In genomic region chr10:70437289-70437688, GRCm38 (mm10) we compare ENCODE assay signal across 13 mouse cellular contexts. TPM values are rescaled to one million over a fixed set of nuclear protein-coding genes. Genes with fewer than 3 reads are reported as not detected.
DNase-seq lines count a peak whose midpoint lies in the region; ATAC-seq and TF ChIP-seq lines count a peak whose summit lies in the region.
"Had no signal": no experiment of that assay in that cellular context is flagged by ENCODE, and none has a peak within 500 bp of the region (broad histone marks: within the 10 kb centered on the region; RNA-seq: fewer than 3 reads in every experiment).

No protein-coding gene starts in this region.

- intact Hi-C loops in gastrocnemius, postnatal 14 days (cut with DNase I; ENCODE audit: low total_unique reads): no loop called here
- intact Hi-C loops in left cerebral cortex, postnatal 25 days (cut with DNase I): no loop called here

- H3K36me3 ChIP-seq in heart, embryonic 11.5 days (ENCODE audit: control insufficient read depth, insufficient read depth, low read length): no peaks in the 10 kb centered on the region
- no peaks in the 10 kb centered on the region for H3K36me3 ChIP-seq in lung, postnatal 0 days (ENCODE audit: insufficient read depth, low read length)
- H3K36me3 ChIP-seq: embryonic facial prominence, embryonic 15.5 days; midbrain, embryonic 15.5 days had no signal

- no peak overlapping the region for H3K4me2 ChIP-seq in heart, embryonic 11.5 days
- no peak overlapping the region for H3K4me2 ChIP-seq in lung, postnatal 0 days (replicated peaks; ENCODE audit: low read depth, low read length)
- H3K4me2 ChIP-seq: embryonic facial prominence, embryonic 15.5 days; midbrain, embryonic 15.5 days had no signal

- no peak overlapping the region for H3K4me3 ChIP-seq in heart, embryonic 11.5 days (ENCODE audit: low read depth, low read length)
- no peak overlapping the region for H3K4me3 ChIP-seq in lung, postnatal 0 days (ENCODE audit: low read depth, low read length)
- H3K4me3 ChIP-seq: embryonic facial prominence, embryonic 15.5 days; midbrain, embryonic 15.5 days had no signal

- no peak overlapping the region for H3K27ac ChIP-seq in heart, embryonic 11.5 days (ENCODE audit: low read depth, low read length)
- no peak overlapping the region for H3K27ac ChIP-seq in lung, postnatal 0 days (ENCODE audit: low read length)
- H3K27ac ChIP-seq: embryonic facial prominence, embryonic 15.5 days; midbrain, embryonic 15.5 days had no signal

- no peaks in the 10 kb centered on the region for H3K9me3 ChIP-seq in heart, embryonic 11.5 days (replicated peaks; ENCODE audit: control insufficient read depth, low read length)
- 0 out of 2 replicates have a peak, but pooled peaks cover 3% of the 10 kb centered on the region for H3K9me3 ChIP-seq in lung, postnatal 0 days (ENCODE audit: low read length)
- H3K9me3 ChIP-seq: embryonic facial prominence, embryonic 15.5 days; midbrain, embryonic 15.5 days had no signal

- no peaks in the 10 kb centered on the region for H3K4me1 ChIP-seq in heart, embryonic 11.5 days (ENCODE audit: control insufficient read depth, insufficient read depth, low read length)
- H3K4me1 ChIP-seq in lung, postnatal 0 days (ENCODE audit: insufficient read depth, low read depth, low read length): peaks cover 3% of the 10 kb centered on the region; the same call in 1 of the 2 replicates

- no peak overlapping the region for H3K9ac ChIP-seq in heart, embryonic 11.5 days (ENCODE audit: low read depth, low read length)
- no peak overlapping the region for H3K9ac ChIP-seq in lung, postnatal 0 days (replicated peaks; ENCODE audit: low read depth)
- H3K9ac ChIP-seq: embryonic facial prominence, embryonic 15.5 days; midbrain, embryonic 15.5 days had no signal

- no peak for TF ChIP-seq CTCF in lung, postnatal 0 days (IDR thresholded peaks at IDR 0.05)

- no peaks in the 10 kb centered on the region for H3K27me3 ChIP-seq in heart, embryonic 11.5 days (ENCODE audit: control insufficient read depth, insufficient read depth, low read length)
- no peaks in the 10 kb centered on the region for H3K27me3 ChIP-seq in lung, postnatal 0 days (replicated peaks; ENCODE audit: insufficient read depth, low read length)
- H3K27me3 ChIP-seq: embryonic facial prominence, embryonic 15.5 days; midbrain, embryonic 15.5 days had no signal

- 60% methylated on average over 5 of the region's 5 CpGs for WGBS in heart, embryonic 11.5 days (ENCODE audit: insufficient replicate concordance)
- WGBS in lung, postnatal 0 days: 48% methylated on average over 5 of the region's 5 CpGs

- ATAC-seq in heart, embryonic 11.5 days (replicated peaks; ENCODE audit: insufficient number of reproducible peaks, low FRiP score, low TSS enrichment): no peak
- ATAC-seq in lung, postnatal 0 days: peak; percentile 51
- ATAC-seq: midbrain, embryonic 15.5 days had no signal

- peak; percentile 60 for TF ChIP-seq EP300 in lung, postnatal 0 days (IDR thresholded peaks at IDR 0.05)

- DNase-seq in heart, adult 18-20 months: peak; percentile 75 to 89
- peak; percentile 60 for DNase-seq in gastrocnemius, postnatal 14 days
- peak; percentile 78 for DNase-seq in heart, postnatal 4 days
- DNase-seq in lung, postnatal 0 days (ENCODE audit: low spot score): peak; percentile 55
- no peak for DNase-seq in left cerebral cortex, postnatal 25 days (ENCODE audit: low spot score in 2 of 2)
- DNase-seq in right cerebral cortex, adult 2 months (ENCODE audit: low spot score in 2 of 2): no peak
- no peak for DNase-seq in spleen, postnatal 36 days (ENCODE audit: low spot score in 2 of 2)
- DNase-seq: cerebellum, adult 2 months; liver had no signal

RNA-seq across cellular contexts. Expression of gene Fam13c, which starts 3.0 kb away (rescaled TPM):
- 1 to 10 TPM; 3.9 to 5.3 TPM for total RNA-seq in heart, adult 18-20 months (2021)
- 8.2 TPM in 2 replicates for polyA plus RNA-seq in heart, embryonic 11.5 days (2014; fragmentation: Nextera tagmentation; extraction: Ambion mirVana)
- 1 to 10 TPM; 5.3 to 6.0 TPM for total RNA-seq in gastrocnemius, postnatal 14 days (2021)
- 1 to 10 TPM; 7.2 to 8.2 TPM for total RNA-seq in heart, postnatal 4 days (2021)
- 6.8 and 7.5 TPM in 2 replicates for polyA plus RNA-seq in lung, postnatal 0 days (2015; fragmentation: Nextera tagmentation; extraction: Ambion mirVana)
- total RNA-seq in left cerebral cortex, postnatal 25 days (2021): 10 to 100 TPM; 59.4 to 60.7 TPM
- total RNA-seq: hematopoietic stem cell, adult 5-6 weeks had no signal

Comparison
In these comparisons a context has a peak if more than half of its experiments do, and no peak if none do; other contexts are left out.
1. DNase-seq: peak in heart, adult 18-20 months (2 of 2), gastrocnemius, postnatal 14 days (single experiment), heart, postnatal 4 days (single experiment) and lung, postnatal 0 days (single experiment); none in left cerebral cortex, postnatal 25 days (0 of 2), right cerebral cortex, adult 2 months (0 of 2) and spleen, postnatal 36 days (0 of 2).
2. RNA of gene Fam13c, which starts 3.0 kb away (total RNA-seq): 59.4 to 60.7 TPM in left cerebral cortex, postnatal 25 days; 7.2 to 8.2 TPM in heart, postnatal 4 days, 5.3 to 6.0 TPM in gastrocnemius, postnatal 14 days and 3.9 to 5.3 TPM in heart, adult 18-20 months; every median in the first group is over 4 times any median in the second.